Mouse (Mus musculus) frontal cortex, postnatal 36 days (tissue): ENCODE measurements around the gene Nr1h4.
"Not testable (repeated sequence)": the region's sequence is repeated elsewhere in the genome, so short reads cannot be mapped to it uniquely, and the experiment has no call there.

ENCODE experiments used
- DNase-seq, 2 experiments: peaks; one replicate each; pipeline ENCODE4 v3.0.0; 2022; ENCODE audit warnings: low spot score in 2 of 2

Nr1h4 gene

DNA sequence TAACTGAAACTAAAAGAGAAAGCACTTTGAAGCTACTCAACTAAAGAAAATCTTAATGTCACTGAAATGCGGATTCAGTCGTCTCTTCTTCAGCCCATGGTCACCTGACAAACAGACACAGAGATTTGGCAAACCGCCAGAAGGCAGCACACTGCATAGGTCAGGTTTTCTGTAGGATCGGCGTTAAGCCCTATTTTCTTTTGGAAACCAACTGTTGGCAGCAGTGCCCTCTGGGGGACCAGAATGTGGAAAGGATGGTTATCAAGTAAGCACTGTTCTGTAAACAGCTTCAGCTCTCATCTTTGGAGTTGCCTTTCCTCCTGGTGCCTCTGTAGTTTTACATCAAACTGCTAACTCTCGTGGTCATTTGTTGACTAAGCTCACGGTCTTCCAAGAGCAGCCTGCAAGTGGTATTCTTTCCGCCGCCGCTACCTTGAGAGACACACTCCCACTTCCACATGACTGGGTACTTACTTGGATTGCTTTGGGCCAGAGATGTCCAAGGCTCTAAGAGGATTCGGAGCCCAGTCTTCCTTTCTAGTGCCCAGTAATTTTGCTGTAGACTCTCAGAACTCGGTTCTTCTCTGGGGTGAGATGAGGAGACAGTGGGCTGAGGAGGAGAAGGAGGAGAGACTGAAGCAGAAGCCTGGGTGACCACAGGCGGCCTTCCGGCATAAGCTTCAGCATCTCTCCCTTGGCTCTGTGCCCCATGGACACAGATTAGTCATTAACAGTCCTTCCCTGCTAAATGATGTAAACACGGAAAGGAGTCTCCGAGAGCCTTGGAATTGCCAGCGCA, at the start of gene Nr1h4:
Gene Nr1h4, minus strand, starts transcription at position 657 of the 799 bp plus-strand sequence.
- no peak for DNase-seq

DNA sequence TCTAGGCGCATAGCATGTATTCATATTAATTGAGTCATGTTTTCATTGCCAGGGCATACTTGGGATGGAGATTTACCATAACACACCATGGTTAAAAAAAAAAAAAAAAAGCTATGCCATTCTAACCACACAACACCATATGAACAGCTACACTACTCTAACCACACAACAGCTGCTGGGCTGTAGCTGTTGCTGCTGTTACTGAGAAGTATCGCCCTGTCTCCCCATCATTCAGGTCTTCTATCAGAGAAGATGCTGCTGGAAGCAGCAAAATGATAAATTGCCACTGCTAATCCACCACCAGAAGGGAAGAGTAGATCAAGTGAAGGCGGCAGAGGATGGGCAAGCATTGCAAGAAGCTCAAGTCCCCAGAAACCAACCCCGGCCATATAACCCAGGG, 45.4 kb upstream of the Nr1h4 start:
- no peak for DNase-seq

DNA sequence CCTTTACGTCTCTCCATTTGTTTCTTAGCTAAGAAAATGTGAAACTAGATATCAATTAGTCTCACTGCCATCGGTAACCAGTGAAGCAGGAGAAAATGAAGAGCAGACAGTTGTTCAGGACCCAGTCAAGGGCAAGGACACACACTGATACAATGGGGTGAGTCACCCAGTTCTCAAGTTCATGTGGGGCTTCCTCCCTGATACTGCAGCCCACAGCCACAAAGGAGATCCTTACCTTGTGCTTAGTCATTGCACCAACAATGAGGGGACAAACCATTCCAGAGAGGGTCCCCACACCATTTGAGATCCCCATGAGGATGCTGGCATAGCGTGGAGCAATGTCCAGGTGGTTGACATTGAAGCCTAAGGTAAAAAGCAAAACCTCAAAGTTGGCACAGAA, 44.3 kb upstream of the Nr1h4 start:
- DNase-seq = no peak

DNA sequence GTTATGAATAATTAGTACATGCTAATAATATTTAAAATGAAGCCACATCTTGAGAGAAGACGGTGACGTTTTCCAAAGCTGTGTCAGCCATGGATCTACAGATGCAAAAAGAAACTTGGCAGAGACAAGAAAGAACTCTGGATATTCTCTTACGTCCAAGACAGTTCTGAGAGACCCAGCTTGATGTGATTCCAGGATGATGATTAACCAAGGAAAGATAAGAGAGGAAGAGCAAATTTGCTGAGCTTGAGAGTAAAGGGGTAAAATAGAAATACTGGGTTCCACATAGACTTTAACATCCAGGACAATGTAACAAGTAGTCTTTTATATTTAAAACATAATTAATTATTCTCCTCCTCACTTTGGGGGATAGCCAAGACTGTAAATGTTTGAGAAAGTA, 40.0 kb upstream of the Nr1h4 start:
- no peak for DNase-seq

DNA sequence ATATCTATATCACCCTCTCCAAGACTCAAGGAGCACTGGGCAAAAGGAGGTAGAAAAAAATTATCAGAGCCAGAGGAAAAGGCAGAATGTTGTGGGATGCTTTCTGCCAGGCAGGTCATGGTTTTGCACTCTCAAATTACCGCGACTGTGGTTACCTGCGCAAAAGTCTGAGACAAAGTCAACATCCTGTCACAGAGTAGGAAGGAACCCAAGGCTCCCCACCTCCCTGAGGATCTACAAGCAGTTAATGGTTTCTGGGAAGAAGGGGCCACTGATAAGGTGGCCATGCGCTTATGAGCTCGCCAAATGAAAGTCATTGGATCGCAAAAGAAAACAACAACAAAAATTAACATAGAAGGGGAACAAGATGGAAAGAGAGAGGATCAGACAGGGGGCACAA, 39.6 kb upstream of the Nr1h4 start:
- no peak for DNase-seq

DNA sequence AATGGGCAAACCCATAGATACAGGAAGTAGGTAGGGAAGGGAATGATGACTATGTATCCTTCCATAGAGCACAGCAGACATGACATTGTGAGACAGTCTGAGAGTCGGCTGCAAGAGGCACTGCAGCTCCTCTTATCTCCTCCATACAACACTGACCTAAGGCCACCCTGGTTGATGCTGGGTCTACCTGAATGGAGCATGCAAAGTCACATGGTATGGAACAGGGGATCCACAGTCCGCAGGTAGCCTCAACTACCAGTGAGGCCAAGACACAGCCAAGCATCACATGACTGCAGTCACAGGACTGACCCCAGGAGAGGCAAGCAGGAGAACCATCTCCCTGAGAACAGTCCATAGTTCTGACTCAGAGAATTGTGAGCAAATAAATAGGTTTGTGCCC, 34.0 kb upstream of the Nr1h4 start:
- no peak for DNase-seq

DNA sequence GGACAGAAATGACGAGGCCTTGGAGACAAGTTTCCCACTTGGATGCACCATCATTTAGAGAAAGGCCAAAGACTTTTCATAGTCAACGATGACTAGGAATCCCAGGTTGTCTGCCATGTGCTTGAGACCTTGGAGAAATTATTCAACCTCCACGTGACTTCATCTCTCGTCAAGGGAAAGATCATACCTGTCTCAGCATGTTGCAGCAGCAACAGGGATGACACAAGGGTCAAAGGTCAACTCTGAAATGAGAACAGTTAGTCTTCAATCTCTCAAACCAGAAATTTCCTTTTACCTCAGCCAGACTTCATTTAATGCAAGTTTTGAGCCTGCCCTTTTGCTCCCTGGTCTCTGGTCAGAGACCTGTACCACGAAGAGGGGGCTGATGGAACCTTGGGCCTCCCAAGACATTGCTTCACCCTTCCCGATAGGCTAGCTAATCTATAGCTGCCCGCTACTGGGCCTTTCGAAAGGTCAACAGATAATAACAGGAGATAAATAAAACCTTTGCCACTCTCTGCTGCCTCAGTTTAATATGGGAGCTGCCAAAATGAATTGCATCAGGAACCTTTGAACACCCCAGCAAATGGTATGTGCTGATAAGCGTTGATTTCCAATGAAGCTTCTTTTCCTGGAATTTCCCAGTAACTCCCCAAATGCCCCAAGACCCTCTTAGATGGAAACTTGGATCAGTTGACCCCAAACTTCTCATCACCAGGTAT, 32.1 kb upstream of the Nr1h4 start:
- no peak for DNase-seq

DNA sequence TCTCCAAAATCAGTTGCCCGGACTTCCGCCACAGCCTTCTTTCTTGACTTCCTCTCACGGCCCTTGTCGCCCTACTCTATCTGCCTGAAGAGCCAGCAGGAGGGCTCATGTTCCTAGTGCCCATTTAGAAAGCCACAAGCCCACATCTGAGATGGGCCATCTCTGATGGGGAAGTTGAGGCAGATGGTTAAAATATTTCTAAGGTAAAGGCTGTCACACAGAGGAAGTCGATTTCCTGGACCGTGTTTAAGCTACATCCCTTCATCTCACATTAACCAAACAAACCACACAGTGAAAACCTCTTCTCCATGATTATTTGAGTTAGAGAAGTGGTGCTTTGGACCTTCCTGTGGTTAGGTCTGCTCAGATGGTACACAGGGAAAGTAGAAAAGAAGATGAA, 28.7 kb upstream of the Nr1h4 start:
- DNase-seq = no peak

DNA sequence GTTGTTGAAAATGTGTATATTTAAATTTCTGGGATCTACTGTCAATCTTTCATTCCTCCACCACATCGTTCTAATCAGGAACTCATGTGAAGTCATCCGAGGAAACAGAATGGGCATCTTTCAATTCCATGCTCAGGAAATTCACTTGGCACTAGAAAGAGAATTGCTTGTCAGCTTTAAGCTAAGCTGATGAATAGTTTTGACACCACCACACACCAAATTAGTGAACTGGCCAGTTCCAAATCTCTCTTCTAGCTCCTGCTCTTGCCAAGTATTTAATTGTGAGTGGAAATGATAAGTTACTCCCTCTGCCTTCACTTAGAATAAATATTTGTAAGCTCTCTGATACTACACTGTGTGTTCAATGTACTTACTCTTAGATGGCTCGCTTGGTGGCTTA, 26.0 kb upstream of the Nr1h4 start:
- no peak for DNase-seq

DNA sequence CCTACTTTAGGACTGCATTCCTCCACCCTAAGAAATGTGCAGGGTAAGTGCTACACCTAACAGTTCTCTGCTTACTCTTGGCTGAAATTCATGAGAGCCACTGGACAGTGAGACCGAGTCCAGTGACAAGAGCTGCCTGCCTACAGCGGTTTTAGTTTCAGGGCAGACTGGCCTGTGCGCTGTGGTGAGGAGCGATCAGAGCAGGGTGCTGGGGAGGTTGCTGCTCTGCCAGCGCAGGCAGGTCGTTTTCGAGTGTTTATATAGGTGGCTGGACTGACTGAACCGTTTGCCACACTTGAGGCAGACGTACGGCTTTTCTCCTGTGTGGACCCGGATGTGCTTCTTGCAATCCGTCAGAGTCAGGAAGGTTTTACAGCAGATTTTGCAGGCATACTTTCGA, 21.5 kb upstream of the Nr1h4 start:
- not testable (repeated sequence) for DNase-seq

DNA sequence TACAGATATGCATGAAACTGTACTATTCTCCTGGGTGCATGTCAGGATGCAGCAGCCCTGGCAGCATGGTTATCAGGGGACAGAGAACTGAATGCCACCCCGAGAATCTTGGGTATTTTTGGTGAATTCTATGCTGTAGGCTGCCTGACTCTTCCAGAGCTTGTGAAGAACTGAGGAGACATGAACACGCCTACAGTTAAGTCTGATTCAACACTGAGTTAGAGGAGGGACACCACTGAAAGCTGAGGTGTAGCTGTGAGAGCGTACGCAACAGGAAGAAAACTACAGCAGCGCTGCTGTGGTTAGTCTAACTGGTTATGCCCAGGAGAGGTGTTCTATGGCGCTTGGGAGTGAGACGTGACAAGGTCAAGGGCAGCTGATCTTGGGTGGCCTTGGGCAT, 20.5 kb upstream of the Nr1h4 start:
- peak; percentile 19 for DNase-seq

DNA sequence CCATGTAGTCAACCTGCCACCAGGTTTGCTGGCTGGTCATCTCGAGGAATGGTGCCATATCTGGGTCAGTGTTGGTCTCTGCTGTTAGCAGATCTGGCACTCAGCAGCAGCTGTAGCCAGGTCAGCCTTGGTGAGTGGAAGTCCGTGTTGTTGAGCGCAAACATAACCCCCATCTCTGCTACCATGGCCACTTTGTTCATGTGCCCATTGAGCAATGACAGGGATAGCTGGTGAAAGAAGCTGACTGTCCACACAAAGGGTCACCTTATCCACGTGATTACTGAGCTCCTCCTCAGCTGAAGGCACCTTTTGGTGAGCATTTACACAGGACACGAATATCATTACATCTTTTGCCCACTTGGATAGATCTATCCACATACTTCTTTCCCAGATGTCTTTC, 19.6 kb upstream of the Nr1h4 start:
- DNase-seq = no peak

DNA sequence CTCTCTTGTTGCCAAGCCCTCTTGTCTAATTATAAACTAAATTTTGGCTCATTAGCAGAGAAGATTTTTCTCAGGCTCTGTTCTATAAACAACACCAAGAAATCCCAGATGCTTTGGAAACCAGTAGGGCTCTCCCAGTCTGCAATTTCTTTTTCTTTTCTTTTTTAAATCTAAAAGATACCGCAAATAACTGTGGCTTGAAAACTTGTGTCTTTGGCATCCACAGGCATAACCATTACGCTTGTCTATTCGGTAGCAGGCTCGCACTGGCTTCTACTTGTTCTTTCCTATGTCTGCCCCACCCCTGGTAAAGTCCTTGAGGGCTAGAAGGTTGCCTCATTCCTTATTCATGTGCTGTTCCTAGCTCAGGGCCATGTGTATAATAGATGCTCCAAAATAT, 18.3 kb upstream of the Nr1h4 start:
- DNase-seq = peak in 1 of 2 experiments; percentile 20

DNA sequence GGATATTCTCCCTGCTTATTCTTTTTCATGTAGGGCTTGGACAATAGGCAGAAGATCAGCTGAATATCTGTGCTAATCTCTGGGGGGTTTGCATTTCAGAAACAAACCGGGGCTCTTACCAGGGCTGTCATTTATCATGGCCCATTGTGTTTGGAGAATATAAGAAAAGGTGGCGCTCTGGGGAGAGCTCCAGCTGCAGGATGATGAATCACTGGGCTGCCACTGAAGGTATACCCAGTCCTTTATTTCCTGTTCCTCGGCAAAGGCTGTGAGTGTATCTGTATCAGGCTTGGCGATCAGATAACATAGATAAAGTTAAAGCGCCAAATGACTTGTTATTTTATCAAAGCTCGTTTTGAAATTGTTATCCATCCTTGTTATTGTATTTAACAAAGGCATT, 14.6 kb upstream of the Nr1h4 start:
- DNase-seq = no peak

DNA sequence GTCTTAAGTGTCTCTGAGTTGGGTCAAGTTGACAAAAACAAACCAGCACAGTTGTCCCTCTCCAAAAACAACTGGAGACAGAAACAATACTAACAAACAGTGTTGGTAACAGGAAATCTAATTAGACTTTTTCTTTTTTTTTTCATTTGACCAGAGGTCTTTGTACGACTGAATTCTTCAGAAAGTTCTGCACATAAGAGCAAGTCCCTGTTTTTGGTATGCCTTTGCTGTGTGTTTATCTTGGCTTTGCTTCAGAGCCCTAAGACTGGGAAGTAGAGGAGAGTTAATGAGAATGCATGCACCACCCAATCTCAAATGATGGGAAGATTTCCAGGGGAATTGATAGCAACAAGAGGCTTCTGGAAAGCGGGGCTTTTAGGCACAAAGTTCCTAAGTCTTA, 13.6 kb upstream of the Nr1h4 start:
- DNase-seq = no peak

DNA sequence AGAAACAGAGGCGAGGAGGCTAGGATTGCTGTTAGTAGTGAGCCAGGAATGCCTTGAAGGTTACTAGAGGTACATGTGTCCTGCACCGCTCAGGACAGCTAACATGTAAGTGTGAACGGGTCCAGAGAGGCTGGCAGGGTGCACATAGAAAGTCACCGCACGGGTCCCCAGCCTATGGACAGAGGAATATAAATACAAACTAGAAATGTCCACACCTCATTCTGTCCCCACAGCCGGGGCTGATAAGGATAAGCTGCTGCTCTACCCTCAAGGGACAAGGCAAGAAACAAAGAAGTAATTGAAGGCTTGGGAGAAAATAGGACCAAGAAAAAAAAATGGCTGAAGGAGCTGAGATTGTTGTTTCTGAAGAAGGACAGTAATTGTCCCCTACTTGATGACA, 10.5 kb upstream of the Nr1h4 start:
- DNase-seq = no peak

DNA sequence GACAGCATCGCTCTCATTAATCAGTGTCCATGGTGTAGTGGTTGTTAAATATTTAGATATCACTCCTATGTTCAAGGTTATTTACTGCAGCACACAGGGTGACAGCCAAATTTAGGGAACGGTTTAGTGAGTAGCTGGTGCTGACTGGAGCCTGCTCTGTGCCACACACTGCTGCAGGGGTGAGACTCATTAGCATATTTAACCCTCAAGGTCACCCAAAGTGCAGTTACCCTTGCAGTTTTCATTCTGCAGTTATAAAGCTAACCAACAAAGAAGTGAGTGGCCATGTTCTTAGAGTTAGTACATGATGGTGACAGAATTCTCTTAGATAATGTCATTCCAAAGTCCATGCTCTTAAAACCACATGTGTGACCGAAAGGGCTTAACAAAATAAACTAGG, 8.9 kb upstream of the Nr1h4 start:
- no peak for DNase-seq

DNA sequence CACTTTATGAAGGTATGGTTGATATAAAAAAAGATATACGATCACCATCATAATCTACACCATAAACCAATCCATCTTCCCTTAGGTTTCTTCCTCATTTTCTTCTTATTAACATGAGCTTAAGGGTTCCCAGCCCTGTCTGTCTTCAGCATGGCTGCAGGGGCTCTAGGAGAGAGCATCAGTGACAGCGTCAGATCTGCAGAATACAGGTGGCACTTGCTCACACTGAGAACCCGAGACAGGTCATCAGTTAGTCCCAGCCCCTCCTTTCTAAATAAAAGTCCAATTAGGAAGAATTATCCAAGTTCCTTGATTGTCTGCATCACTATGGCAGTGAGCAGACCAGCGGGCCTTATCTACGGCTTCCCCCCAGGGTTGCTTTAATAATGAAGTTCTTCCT, 934 bp downstream of the Nr1h4 start:
- DNase-seq = no peak

DNA sequence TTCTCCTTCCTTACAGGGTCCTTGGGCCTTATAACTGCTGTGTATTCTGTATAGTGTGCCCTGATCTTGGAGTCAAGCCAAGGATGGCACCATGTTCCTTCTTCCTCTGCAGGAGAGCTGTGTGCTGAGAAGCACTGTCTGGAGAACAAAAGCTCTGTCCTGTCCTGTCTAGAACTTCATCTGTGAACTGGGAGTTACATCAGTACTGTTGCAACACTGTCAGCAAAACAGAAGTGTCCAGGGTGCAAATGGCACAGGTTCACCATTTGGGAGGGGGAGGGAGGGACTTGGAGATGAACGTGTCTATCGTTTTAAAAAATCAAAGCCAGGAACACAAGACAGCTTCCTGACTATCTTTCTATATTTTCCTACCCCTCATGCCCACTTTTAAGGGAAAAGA, 1.4 kb downstream of the Nr1h4 start:
- DNase-seq = no peak

DNA sequence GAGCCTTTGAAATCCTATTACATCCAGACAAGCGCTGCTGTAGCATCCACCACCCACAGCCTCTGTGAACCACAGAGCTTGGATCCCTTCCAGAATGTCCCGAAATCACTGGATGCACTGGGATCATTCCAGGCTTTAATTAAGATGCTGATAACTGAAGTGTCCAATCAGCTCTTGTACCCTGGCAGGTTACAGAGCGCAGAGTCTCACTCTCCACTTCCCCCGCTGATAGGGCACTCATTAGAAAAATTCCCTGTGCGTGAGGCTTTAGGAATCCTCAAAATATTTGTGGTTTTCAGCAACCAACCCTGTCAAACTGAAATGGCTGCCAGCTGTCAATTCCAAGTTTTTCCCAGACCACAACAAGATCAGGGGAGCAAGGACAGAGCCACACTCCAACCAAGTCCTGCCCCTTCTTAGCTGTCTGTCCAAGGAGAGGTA, 2.2 kb downstream of the Nr1h4 start:
- DNase-seq = no peak

DNA sequence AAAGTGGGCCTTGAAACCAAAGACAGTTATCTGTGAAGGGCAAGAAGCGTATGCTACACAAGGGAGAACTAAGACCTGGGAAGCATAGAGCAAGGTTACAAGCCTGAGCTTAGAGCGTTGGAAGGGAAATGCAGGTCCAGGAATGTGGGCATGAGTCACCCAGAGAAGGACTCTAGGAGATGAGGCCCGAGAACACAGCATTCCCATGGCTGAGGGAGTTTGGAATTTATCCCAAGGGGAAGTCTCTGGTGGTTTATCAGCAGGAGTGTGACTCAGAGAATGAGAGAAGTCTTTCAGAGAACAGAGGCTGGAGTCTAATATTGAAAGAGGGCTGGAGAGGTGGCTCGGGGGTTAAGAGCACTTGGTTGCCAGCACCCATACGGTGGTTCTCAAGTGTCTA, 6.3 kb downstream of the Nr1h4 start:
- no peak for DNase-seq

DNA sequence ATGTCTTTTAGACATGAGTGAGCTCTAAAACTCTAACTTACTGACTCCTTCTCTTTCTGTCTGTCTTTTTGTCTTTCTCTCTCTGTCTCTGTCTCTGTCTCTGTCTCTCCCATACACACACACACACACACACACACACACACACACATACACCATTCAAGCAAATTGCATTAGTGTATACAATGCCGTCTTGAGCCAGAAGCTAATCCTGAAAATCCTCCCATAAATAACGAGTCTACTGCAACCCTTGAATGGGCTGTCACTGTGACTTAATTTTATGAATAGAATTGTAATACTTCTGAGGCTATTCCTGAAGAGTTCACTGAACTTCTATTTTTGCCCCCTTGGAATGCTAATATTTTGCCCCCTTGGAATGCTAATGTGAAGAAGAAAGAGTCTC, 7.6 kb downstream of the Nr1h4 start:
- DNase-seq = no peak

DNA sequence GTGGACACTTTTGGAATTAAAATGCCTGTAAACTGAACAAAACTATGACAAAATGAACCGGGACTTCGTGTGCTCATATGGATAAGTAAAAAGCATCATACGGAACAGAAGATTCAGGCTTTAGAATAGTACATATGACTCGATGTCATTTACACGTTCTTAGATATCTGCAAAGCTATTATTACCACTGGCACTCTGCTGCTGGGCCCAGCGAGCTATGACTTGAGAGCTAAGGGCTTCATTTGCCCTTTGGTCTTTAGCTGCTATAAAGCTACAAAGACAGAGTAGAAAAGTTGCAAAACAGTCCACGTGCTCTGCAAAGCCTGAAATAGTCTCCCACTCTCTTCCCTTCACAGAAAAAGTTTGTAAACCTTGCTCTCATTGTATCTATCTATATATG, 10.9 kb downstream of the Nr1h4 start:
- DNase-seq = no peak
